Mouse (Mus musculus) ovary, postnatal 10 days (tissue): ENCODE measurements around the gene Gnb5.

Experiments used
- DNase-seq: peaks from one replicate; pipeline ENCODE4 v3.0.0; 2022; ENCODE audit warnings: low spot score

Gene Gnb5

DNA sequence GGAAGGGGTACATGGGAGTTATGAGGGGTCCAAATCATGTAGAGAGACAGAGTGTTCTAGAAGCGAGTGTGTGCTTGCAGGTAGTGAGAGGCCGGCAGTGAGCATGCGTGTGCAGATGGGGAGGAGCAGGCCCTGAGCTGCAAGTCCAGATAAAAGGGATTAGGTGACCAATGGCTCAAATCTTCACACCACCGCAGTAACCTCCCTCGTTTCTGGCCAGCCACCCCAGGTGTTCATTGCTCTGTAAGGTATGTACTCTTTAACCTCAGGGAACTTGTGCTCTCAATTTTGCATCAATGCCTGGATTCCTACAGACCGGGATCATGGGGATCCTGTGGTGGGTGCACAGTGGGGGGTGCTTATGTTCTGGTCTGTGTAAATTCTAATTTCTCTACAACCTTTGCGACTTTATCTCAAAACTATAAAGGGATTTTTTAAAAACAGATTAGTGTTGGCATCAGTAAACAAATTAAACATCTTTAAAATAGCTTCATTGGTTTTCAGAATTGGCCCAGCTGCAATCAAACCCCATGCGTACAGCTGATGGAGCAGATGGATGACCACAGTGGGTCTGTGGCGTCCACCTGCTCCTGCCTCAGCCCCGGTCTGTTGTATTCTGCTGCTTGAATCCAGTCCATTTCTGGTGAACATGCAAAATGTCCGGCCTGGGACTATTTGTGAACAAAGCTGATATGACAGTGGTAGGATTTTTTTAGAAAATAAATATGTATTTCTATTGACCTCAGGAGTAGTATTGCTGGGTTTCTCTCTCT is at the start of gene Gnb5:
Gnb5 (plus strand) TSS at position 163 of the 773 bp plus-strand sequence.
- no peak for DNase-seq

DNA sequence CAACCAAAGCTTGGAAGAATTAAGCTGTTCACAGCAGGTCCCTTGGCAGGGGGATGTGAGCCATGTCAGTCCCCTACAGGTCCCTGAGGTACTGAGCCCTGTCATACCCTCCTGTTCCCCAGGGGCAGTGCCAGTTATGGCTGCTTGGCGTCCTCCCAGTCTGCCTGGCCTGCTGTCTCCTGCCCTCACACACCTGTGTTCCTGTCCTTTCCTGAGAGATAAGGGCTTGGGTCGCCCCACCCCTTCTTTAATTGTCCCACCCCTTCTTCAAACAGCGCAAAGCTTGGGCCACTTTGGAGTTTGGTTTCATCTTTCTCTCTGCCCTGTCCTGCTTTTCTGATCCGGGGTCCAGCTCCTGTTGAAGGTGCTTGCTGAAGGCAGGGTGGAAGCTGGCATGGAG is 47.3 kb upstream of the Gnb5 start:
- DNase-seq, result no peak

DNA sequence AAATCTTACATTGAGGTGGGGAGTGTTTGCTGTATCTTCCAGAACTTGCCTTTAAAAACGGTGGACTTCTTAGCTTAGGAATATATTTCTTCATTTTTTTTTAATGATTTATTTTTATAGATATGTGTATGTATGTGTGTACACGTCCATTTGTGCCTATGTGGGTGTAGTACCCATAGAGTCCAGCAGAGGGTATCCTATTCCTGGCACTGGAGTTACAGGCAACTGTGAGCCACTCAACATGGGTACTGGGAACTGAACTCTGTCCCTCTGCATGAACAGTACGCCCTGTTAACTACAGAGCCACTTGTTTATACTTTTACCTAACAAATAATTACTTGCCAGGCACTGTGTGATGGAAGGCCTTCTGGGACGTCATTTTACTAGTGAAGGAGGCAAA is 46.4 kb upstream of the Gnb5 start:
- DNase-seq, result no peak

DNA sequence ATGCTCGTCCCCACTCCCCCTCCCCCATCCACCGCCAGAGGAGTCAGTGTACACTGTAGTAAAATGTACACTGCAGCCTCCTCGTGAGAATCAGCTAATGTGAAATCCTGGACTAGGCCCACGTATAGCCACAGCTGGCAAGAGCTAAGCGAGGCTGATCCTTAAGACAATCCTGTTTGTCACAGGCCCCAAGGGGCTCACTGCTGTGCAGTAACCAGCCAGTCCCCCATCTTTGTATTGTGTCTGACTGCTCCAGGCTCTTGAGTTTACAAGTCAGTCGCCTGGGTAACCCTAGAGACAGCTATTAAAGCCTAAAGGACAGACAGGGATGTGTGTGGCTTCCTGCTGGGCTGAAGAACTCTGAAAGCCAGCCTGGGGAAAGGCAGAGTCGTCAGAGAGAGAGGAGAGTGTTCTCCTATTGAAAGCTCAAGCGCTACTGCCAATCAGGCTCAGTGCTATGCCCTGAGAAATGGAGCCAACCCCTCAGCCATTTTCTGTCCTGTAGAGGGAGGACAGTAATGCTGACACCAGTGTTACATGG is 44.7 kb upstream of the Gnb5 start:
- no peak for DNase-seq

DNA sequence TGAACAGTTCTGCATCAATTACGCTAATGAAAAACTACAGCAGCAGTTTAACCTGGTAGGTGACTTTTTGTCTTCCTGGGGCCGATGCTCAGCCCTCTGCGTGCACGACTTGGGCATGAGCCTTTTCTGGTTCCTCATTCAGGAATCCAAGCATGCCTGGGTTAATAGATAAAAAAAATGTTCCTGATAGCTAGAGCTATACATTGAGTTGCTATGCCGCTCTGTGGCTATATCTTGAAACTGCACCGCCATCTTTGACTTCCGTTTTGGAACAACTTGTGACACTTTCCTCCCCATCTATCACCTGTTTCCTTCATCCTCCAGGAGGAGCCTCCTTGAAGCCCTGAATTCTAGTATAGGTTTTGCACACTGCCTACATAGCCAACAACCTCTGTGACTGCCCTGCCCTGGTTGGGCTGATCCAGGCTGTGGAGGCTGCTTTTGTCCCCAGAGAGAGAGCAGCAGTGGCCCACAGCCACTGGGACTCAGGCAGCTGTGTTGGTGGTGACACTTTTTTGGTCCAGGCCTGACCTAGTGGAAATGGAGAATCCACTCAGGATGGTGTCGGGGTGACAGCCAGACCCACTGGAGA is 43.8 kb upstream of the Gnb5 start:
- no peak for DNase-seq

DNA sequence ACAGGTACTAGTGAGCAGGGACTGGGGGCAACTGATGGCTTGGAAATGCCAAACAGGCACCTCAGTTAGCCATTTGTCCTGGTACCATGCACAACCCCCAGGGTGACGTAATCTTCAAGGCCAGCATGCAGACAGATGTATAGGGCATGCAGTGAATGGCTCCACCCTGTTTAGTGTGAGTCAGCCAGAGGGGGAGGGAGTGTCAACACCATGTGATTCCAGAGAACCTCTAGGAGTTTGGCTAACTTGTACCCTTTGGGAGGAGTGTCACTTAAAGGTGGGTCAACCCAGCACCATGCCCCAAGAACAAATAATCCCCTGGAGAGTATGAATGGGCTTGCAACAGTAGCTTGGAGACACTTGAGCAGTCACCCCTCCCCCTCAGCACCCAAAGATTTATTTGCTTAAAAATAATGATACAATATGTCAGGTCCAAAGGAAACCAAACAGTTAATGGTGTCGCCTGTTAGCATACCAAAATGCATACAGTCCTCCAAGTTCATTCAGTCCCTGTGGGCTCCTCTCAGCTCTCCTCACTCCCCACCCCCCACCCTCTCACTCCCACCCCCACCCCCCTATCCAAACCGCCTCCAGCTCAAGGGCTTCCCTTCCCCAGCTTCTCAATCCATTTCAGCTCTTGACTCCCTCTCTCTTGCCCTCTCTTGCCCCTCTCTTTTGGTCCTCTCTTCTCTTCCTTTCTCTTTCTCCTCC is 41.9 kb upstream of the Gnb5 start:
- no peak for DNase-seq

DNA sequence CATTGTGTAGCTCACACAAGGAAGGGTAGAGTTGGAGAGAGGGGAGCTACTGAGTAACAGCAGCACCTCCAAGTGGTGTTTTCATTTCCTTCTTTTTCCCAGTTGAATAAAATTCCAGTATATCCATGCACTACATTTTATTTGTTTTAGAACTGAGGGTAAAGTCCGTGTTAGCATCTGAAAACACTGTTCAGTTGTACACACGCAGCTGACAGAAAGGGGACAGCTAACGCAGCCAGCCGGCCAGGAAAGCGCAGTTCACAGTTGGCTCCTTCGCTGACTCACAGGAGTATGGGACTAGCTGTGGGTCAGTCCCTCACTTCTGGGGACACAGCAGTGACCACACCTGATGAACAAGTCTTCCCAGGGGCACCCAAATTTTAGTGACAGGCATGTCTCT is 38.9 kb upstream of the Gnb5 start:
- DNase-seq, result no peak

DNA sequence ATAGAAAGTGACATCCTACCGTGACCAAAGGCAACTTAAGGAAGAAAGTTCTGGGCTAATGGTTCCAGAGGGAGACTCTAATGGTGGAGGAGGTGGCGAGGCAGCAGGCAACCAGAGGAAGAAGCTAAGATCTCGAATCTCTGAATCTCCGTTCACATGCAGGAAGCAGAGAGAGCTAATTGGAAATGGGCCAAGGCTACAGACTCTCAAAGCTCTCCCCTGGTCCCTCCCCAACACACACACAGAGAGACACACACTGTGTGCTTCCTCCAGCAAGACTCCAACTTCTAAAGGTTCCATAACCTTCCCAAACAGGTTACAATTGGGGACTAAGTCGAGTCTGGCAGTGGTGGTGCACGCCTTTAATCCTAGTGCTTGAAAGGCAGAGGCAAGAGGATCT is 35.7 kb upstream of the Gnb5 start:
- no peak for DNase-seq

DNA sequence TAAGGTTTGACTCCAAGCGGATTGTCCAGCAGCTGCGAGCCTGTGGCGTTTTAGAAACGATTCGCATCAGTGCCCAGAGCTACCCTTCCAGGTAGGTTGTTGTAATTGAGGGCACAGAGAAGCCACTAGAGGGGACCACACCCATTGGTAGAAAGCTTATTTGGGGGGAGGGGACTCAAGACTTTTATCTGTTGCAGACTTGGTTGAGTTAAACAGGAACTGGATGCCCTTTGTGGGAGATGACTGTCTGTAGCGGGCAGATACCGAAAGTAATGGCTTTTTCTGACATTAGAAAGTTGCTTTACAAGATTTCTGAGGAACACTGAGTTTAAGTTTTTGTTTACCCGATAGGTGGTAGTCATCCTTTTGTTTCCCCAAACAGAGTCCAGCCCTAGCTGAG is 34.5 kb upstream of the Gnb5 start:
- DNase-seq, result no peak

DNA sequence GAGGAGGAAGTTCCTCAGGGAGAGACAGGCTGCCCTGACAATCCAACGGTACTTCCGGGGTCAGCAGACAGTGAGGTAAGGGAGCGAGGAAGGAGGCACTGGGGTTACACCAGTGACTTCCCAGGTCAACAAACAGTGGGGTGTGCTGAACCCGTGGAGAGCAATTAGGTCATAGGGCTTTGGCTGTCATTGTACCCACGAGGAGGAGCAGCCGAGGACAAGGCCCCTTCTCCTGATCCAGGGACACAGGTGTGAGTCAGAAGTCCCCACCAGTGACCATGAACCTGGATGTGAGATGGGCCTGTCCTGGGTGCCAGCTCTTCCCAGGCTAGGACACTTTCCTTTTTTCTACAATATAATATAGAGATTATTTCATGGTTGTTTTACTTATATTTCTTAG is 32.4 kb upstream of the Gnb5 start:
- no peak for DNase-seq

DNA sequence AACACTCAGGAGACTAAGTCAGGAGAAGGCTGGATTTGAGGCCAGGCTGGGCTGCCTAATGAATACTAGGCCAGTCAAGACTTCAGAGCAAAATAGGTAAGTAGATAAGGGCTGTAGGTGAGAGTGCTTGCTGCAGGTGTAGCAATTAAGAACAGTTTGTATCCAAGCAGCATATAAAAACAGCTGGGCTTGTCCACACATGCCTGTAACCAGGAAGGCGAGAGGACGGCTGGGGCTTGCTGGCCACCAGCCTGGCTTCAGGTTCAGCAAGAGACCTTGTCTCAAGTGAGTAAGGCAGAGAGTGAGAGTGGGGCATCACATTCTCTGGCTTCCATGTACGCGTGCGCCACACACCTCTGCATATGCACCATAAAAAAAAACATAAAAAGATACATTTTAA is 31.6 kb upstream of the Gnb5 start:
- DNase-seq, result no peak

DNA sequence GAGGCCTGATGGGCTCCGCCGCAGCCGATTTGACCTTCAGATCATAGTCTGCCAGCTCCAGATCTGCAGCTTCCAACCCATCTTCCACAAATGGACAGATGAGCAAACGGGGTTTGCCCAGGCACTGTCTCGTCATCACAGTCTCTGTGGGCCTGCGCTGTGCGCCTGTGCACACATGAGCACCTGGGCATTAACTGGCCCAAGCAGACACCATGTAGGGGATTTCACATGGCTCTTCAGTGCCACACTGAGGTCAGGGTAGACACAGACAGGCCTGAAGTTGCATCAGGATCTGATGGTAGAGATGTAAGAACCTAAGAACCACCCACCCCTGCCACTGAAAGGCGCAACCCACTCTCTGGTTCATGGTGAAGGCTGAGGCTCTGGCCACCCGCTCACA is 31.0 kb upstream of the Gnb5 start:
- no peak for DNase-seq

DNA sequence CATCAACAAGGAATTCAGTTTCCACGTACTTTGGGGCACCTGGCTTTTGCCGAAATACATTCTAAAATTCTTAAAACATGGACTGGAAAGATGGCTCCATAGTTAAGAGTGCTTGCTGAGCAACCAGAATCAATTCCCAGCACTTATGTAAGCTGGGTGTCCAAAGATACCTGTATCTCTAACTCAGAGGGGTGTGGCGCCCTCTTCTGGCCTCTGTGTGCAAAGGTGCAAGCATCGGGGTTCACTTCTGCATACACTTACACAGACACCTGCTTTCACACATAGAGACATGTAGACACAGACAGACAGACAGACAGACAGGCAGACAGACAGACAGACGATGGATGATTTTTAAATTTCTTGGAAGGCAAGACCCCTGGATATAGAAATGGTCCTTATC is 25.3 kb upstream of the Gnb5 start:
- DNase-seq, result no peak

DNA sequence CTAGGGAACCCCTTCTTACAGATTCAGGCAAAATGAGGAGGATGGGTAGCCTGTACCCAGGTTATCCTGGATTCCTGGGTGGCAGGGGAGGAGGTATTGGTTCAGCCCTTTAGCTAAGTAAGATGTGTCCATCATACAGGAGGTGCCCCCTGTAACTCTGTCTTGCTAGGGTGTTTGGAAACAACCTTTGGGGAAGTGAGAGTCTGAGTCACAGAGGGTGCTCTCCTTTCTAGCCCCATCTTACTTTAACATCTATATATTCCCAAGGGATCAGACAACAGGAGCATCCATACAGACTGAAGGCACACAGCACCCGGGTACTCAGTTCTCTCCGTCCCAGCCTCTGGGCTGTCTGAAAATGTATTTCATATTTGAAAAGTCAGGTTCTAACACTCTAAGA is 23.9 kb upstream of the Gnb5 start:
- no peak for DNase-seq

DNA sequence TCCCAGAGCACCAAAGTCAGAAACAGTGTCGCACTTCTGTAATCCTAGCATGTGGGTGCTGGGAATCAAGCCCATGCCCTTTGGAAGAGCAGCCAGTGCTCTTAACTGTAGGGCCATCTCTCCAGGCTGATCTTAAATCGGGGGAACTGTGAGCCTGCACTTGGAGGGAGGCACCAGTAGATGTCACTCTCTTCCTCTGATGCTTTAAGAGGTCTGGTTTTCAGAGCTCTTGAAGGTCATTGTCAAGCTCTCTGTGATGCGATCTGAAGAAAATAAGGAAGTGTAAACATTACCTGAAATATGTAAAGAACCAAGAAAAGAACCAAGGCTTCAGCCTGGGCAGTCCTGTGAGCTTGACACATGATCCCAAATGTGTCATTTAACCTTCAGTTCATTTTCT is 23.3 kb upstream of the Gnb5 start:
- DNase-seq, result no peak

DNA sequence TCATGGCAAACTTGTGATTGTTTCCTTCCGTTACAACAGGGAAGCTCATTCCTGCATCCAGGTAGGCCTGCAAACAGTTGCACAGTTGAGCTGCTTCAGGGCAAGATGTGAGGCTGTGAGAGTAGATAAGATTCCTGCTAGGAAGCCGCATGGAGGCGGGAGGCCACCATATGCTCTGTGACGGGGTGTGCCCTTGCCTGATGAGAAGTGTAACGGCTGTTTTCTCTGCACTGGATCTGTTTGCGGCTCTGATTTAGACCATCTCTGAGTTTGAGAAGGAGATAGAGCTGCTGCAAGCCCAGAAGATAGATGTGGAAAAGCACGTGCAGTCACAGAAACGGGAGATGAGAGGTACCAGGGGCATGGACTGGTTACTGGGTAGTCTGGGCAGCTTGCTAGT is 22.5 kb upstream of the Gnb5 start:
- no peak for DNase-seq

DNA sequence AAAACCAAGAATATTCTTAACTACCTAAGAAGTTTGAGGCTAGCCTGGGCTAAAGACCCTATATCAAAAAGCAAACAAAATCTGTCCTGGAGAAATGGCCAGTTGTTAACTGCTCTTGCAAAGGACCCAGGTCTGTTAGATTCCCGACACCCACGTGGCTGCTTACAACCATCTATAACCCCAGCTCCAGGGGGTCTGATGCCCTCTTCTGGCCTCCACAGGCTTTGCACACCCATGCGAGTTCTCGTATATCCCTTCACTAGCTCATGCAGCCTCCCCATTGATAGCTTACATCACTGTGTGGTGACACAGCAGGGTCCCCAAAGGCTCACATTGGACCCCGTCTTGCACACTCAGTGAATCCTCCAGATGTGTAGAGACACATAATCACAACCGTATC is 20.7 kb upstream of the Gnb5 start:
- DNase-seq, result no peak

DNA sequence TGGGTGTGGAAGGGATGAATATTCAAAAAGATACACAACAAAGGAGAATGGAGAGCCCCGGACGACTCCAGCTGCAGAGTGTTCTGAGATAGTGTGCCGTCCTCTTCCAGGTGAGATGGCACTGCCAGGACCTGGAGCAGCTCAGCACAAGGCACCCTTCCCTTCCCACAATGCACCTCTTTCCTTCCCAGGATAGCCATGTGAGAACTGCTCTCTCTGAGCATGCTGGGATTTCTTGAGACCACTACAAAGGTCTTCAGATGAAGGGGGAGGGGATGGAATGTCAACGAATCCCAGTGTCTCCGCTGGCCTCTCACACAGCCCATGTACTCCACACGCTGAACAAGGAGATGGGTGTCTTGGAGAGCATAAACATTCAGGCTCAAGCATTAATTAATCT is 18.5 kb upstream of the Gnb5 start:
- no peak for DNase-seq

DNA sequence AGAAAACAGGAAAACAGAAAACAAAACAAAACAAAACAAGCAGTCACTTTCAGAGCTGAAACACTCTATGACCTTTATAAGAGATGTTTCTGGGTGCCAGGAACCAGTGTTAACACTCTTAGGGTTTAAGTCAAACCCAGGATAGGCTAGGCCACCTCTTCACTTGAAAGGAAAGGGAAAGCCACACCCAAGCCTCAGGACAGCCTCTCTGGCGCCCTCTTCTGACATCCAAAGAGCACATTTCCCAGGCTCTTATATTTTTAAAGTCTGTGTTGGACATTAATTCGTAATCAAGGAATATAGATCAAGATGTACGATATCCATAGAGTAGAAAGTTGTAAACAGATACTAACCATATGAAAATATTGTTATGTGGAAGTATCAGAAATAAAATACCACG is 16.5 kb upstream of the Gnb5 start:
- no peak for DNase-seq

DNA sequence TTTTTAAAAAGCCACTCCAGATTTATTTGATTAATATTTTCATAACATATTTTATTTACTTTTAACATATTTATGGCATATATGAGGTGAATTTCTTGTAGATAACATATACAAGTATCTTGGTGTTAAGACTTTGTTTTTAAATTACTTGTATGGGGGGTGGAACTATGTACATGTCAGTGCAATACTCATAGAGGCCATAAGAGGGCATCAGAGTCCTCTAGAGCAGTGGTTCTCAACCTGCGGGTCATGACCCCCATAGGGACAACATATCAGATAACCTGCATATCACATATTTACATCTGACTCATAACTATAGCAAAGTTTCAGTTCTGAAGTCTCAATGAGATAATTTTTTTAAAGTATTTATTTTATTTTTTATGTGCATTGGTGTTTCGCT is 6.7 kb upstream of the Gnb5 start:
- DNase-seq, result no peak

DNA sequence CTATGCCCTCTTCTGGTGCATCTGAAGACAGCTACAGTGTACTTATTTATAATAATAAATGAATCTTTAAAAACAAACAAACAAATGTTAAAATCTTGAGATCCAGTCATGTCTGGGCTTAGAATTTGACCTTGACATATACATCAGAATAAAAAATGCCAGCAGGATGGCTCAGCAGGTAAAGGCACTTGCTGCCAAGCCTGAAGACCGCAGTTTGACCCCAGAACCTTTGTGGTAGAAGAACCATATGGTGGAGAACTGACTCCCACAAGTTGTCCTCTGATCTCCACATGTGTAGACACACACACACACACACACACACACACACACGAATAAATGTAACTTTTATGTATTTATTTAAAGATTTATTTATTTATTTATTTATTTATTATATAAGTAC is 3.1 kb upstream of the Gnb5 start:
- no peak for DNase-seq

DNA sequence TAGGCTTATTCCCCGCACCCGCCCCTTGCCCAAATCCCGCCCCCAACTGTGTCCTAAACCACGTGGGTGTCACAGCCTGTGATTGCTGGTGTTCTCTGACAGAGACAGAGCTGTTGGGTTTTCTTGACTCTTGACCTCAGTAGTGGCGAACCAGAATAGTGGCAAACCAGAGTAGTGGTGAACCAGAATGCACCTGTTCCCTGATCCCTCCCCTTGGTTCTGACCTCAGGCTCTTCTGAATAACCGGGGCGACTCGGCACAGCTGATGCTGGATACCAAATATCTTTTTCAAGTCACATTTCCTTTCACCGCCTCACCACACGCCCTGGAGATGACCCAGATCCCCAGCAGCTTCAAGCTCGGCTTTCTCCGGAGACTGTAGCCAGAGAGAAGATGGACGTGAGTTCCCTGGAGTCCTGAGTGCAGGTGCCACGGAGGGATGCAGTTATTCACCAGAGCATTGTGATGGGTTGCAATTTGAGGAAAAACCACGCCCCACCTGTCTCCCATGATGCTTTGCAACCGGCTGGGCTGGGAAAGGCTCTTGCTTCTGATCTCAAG is 2.3 kb upstream of the Gnb5 start:
- no peak for DNase-seq

DNA sequence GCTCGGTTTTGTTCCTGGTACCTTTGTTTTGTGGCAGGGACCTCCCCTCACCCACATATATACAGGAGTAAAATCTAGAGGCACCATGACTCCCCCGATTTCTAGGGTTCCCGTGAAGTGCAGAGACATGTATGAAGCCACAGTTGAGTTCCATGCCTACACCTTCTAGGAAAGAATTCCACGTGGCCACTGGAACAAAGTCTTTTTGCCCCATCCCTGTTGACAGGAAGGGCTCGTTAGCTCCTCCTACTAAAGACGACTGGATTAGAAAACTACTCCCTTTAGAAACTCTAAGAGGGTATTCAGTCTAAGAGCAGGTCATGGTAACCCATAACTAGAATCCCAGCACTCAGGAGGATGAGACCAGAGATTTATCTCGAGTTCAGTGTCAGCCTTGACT is 1.8 kb upstream of the Gnb5 start:
- DNase-seq, result no peak
